Mouse (Mus musculus) CH12.LX (cell line): ENCODE measurements around the gene Srbd1. TPM values are rescaled to one million over a fixed set of nuclear protein-coding genes. Genes with fewer than 3 reads are reported as not detected.

ENCODE experiments used
- DNase-seq: peaks from one replicate; pipeline ENCODE4 v3.0.0-alpha.2; 2013; ENCODE audit errors: extremely low read depth
- H3K27ac ChIP-seq: 2 replicates; pipeline ENCODE4 v1.5.1; 2012; ENCODE audit warnings: low read depth, mild to moderate bottlenecking, control low read depth, moderate library complexity; ENCODE audit not compliant: insufficient read depth
- H3K27me3 ChIP-seq: replicated peaks from 2 replicates; pipeline ENCODE3; 2012; ENCODE audit warnings: inconsistent platforms
- H3K36me3 ChIP-seq, 2 experiments: replicated peaks in 1 of 2; 2 replicates each; pipeline versions ENCODE3 to v1.6.1; 2012; ENCODE audit warnings: inconsistent platforms in 1 of 2, low read length in 1 of 2, mild to moderate bottlenecking in 1 of 2, mixed read lengths in 1 of 2, moderate library complexity in 1 of 2; ENCODE audit not compliant: control insufficient read depth in 1 of 2, insufficient read depth in 1 of 2
- H3K4me1 ChIP-seq, 2 experiments: 2 replicates each; pipeline ENCODE4 v1.6.1; 2012; ENCODE audit warnings: inconsistent platforms in 1 of 2, moderate library complexity in 1 of 2; ENCODE audit not compliant: insufficient read depth in 2 of 2, control insufficient read depth in 1 of 2
- H3K4me2 ChIP-seq: 2 replicates; pipeline ENCODE4 v1.6.1; 2012; ENCODE audit warnings: low read depth, mild to moderate bottlenecking, control low read depth; ENCODE audit not compliant: poor library complexity, insufficient read depth, severe bottlenecking
- H3K4me3 ChIP-seq, 3 experiments: fragments of 150-350 bp in 1 of 3; sonication (generic) in 1 of 3; replicated peaks in 1 of 3; 2 replicates each; pipeline versions ENCODE3 to v1.5.1; 2011 to 2012; ENCODE audit warnings: low read depth in 2 of 3, low read length in 2 of 3, mild to moderate bottlenecking in 2 of 3, moderate library complexity in 2 of 3, control low read depth in 1 of 3, improper control_type of control experiment in 1 of 3, inconsistent platforms in 1 of 3, mixed read lengths in 1 of 3; ENCODE audit not compliant: poor library complexity in 1 of 3
- H3K79me2 ChIP-seq: replicated peaks from 2 replicates; pipeline ENCODE4 v1.6.1; 2012; ENCODE audit warnings: mild to moderate bottlenecking, moderate library complexity; ENCODE audit not compliant: control insufficient read depth, poor library complexity, insufficient read depth, severe bottlenecking; ENCODE audit errors: extremely low read depth
- H3K9ac ChIP-seq: 2 replicates; pipeline ENCODE4 v1.6.1; 2012; ENCODE audit warnings: low read depth, mild to moderate bottlenecking, control low read depth, moderate library complexity; ENCODE audit not compliant: insufficient read depth
- H3K9me3 ChIP-seq: replicated peaks from 2 replicates; pipeline ENCODE3; 2012; ENCODE audit warnings: low read length, inconsistent platforms, mixed read lengths
- CHD1 ChIP-seq: IDR thresholded peaks from 2 replicates; pipeline ENCODE4 v1.6.1; 2012; ENCODE audit warnings: low read depth, low read length, improper control_type of control experiment, inconsistent platforms
- CTCF ChIP-seq, 2 experiments: IDR thresholded peaks in 1 of 2; conservative IDR thresholded peaks in 1 of 2; 2 replicates each; pipeline ENCODE4 v1.5.1; 2011 to 2012; ENCODE audit warnings: low read depth in 2 of 2, low read length in 2 of 2, improper control_type of control experiment in 1 of 2, inconsistent platforms in 1 of 2, mild to moderate bottlenecking in 1 of 2, moderate library complexity in 1 of 2
- E2F4 ChIP-seq: IDR thresholded peaks from 2 replicates; pipeline ENCODE4 v1.6.1; 2011; ENCODE audit warnings: low read depth, low read length, improper control_type of control experiment; ENCODE audit not compliant: insufficient replicate concordance
- EP300 ChIP-seq: IDR thresholded peaks from 2 replicates; pipeline ENCODE4 v1.6.1; 2011; ENCODE audit warnings: low read length, improper control_type of control experiment
- ETS1 ChIP-seq: conservative IDR thresholded peaks from 2 replicates; pipeline ENCODE4 v1.6.1; 2012; ENCODE audit warnings: low read depth, mild to moderate bottlenecking, inconsistent platforms, low read length, improper control_type of control experiment, moderate library complexity
- IRF4 ChIP-seq: IDR thresholded peaks from 2 replicates; pipeline ENCODE4 v1.6.1; 2014; ENCODE audit warnings: low read depth, mild to moderate bottlenecking, inconsistent platforms, low read length, improper control_type of control experiment
- JUN ChIP-seq: IDR thresholded peaks from 2 replicates; pipeline ENCODE4 v1.6.1; 2011; ENCODE audit warnings: low read depth, mild to moderate bottlenecking, low read length, improper control_type of control experiment, moderate library complexity; ENCODE audit not compliant: insufficient read depth
- JUND ChIP-seq: conservative IDR thresholded peaks from 2 replicates; pipeline ENCODE4 v1.6.1; 2011; ENCODE audit warnings: low read depth, low read length, improper control_type of control experiment
- MAFK ChIP-seq: IDR thresholded peaks from 2 replicates; pipeline ENCODE4 v1.6.1; 2011; ENCODE audit warnings: low read length, improper control_type of control experiment; ENCODE audit not compliant: insufficient replicate concordance
- MAX ChIP-seq: IDR thresholded peaks from 2 replicates; pipeline ENCODE4 v1.6.1; 2011; ENCODE audit warnings: low read length, improper control_type of control experiment
- MEF2A ChIP-seq: IDR thresholded peaks from 2 replicates; pipeline ENCODE4 v1.6.1; 2014; ENCODE audit warnings: low read depth, mild to moderate bottlenecking, inconsistent platforms, low read length, improper control_type of control experiment, borderline replicate concordance
- MXI1 ChIP-seq: IDR thresholded peaks from 2 replicates; pipeline ENCODE4 v1.6.1; 2011; ENCODE audit warnings: mild to moderate bottlenecking, low read depth, low read length, improper control_type of control experiment
- MYC ChIP-seq: IDR thresholded peaks from 2 replicates; pipeline ENCODE4 v1.6.1; 2011; ENCODE audit warnings: low read depth, mild to moderate bottlenecking, improper control_type of control experiment, low read length
- PAX5 ChIP-seq: IDR thresholded peaks from 2 replicates; pipeline ENCODE4 v1.6.1; 2012; ENCODE audit warnings: low read length, inconsistent platforms, mixed read lengths
- POLR2A ChIP-seq: IDR thresholded peaks from 2 replicates; pipeline ENCODE4 v1.6.1; 2011; ENCODE audit warnings: low read depth, mild to moderate bottlenecking, improper control_type of control experiment, low read length
- POLR2AphosphoS2 ChIP-seq: IDR thresholded peaks from 2 replicates; pipeline ENCODE4 v1.6.1; 2011; ENCODE audit warnings: low read depth, low read length, improper control_type of control experiment
- RAD21 ChIP-seq: IDR thresholded peaks from 2 replicates; pipeline ENCODE4 v1.6.1; 2011; ENCODE audit warnings: low read depth, mild to moderate bottlenecking, low read length, improper control_type of control experiment, moderate library complexity
- RCOR1 ChIP-seq: conservative IDR thresholded peaks from 2 replicates; pipeline ENCODE4 v1.6.1; 2012; ENCODE audit warnings: low read depth, mild to moderate bottlenecking, inconsistent platforms, low read length, improper control_type of control experiment
- SMC3 ChIP-seq: IDR thresholded peaks from 2 replicates; pipeline ENCODE4 v1.6.1; 2011; ENCODE audit warnings: low read depth, low read length, improper control_type of control experiment
- TBP ChIP-seq: conservative IDR thresholded peaks from 2 replicates; pipeline ENCODE4 v1.6.1; 2011; ENCODE audit warnings: low read depth, low read length, improper control_type of control experiment
- USF2 ChIP-seq: conservative IDR thresholded peaks from 2 replicates; pipeline ENCODE4 v1.6.1; 2011; ENCODE audit warnings: low read depth, low read length, improper control_type of control experiment
- ZC3H11A ChIP-seq: IDR thresholded peaks from 2 replicates; pipeline ENCODE4 v1.6.1; 2012; ENCODE audit warnings: low read depth, mild to moderate bottlenecking, inconsistent platforms, low read length, improper control_type of control experiment
- ZKSCAN1 ChIP-seq: IDR thresholded peaks from 2 replicates; pipeline ENCODE4 v1.6.1; 2012; ENCODE audit warnings: low read depth, inconsistent platforms, low read length, improper control_type of control experiment, borderline replicate concordance
- ZMIZ1 ChIP-seq: IDR thresholded peaks from 2 replicates; pipeline ENCODE4 v1.6.1; 2012; ENCODE audit warnings: low read depth, mild to moderate bottlenecking, inconsistent platforms, low read length, improper control_type of control experiment
- ZNF384 ChIP-seq: IDR thresholded peaks from 2 replicates; pipeline ENCODE4 v1.6.1; 2012; ENCODE audit warnings: low read depth, low read length, improper control_type of control experiment, inconsistent platforms
- dilution Hi-C: fragments of 300-500 bp; cut with MboI; formaldehyde crosslinking; loops from 2 replicates; pipeline ENCODE4 v1.14.3; 2020; ENCODE audit warnings: low sequenced_read_pairs; ENCODE audit not compliant: extremely low pct_unique_long_range_greater_than_20kb, extremely low pct_ligation_motif_present
- in situ Hi-C: fragments of 300-500 bp; cut with MboI; formaldehyde crosslinking; loops from 3 replicates; pipeline ENCODE4 v1.14.3; 2019; ENCODE audit warnings: low sequenced_read_pairs, low pct_ligation_motif_present, low pct_unique_long_range_greater_than_20kb, mixed read lengths
- polyA plus RNA-seq: library from polyadenylated mRNA; unstranded; fragments of >175 nt; gene quantifications from 2 replicates; pipeline ENCODE4 v1.2.1, GENCODE M21; 2012; ENCODE audit warnings: low read depth; ENCODE audit not compliant: insufficient read length
- total RNA-seq, 2 experiments: library from RNA; depleted of rRNA; stranded (reverse); fragments of 300-350 nt in 1 of 2; fragments of >200 nt in 1 of 2; gene quantifications; 2 replicates each; pipeline ENCODE4 v1.2.3; 2012 to 2014

Gene Srbd1
- total and polyA plus RNA-seq, 3 experiments = 21.5 to 34.5 (median 24.8) TPM

GRCm38 (mm10) chr17:86060911-86061310 lies 84.1 kb downstream of the Srbd1 start:
- DNase-seq = peak; percentile 48
- no peak for TF ChIP-seq MEF2A
- no peak for TF ChIP-seq RAD21
- no peak for TF ChIP-seq PAX5
- no peak for TF ChIP-seq MXI1
- TF ChIP-seq POLR2A = no peak
- TF ChIP-seq TBP = 0 out of 2 replicates have a peak, but pooled peaks have one; percentile 32
- TF ChIP-seq JUND = no peak
- no peak for TF ChIP-seq CTCF (conservative IDR thresholded peaks at IDR 0.05 in 1 of 2, IDR thresholded peaks at IDR 0.05 in 1 of 2; ENCODE audit: low read depth in 2 of 2, low read length in 2 of 2)
- TF ChIP-seq USF2 = no peak
- TF ChIP-seq IRF4 = peak; percentile 41; the same call in 1 of the 2 replicates
- no peak for TF ChIP-seq E2F4
- no peak for TF ChIP-seq ZC3H11A
- no peak for TF ChIP-seq CHD1
- peak; percentile 47; the same call in 1 of the 2 replicates for TF ChIP-seq EP300
- TF ChIP-seq SMC3 = no peak
- TF ChIP-seq, all 38 proteins: peak for 3
- Histone ChIP-seq H3K4me3 (no peak overlapping the region), H3K9ac (no peak overlapping the region), H3K79me2 (0 out of 2 replicates have a peak, but pooled peaks cover 2% of the 10 kb centered on the region), H3K4me2 (no peak overlapping the region), H3K27me3 (no peaks in the 10 kb centered on the region), H3K36me3 (peaks cover 8 to 23% of the 10 kb centered on the region in 2 experiments), H3K4me1 (peaks cover 8 to 64% of the 10 kb centered on the region in 2 experiments), H3K9me3 (no peaks in the 10 kb centered on the region), H3K27ac (no peak overlapping the region)
- dilution Hi-C loops = no loop called here
- in situ Hi-C loops = no loop called here

DNA sequence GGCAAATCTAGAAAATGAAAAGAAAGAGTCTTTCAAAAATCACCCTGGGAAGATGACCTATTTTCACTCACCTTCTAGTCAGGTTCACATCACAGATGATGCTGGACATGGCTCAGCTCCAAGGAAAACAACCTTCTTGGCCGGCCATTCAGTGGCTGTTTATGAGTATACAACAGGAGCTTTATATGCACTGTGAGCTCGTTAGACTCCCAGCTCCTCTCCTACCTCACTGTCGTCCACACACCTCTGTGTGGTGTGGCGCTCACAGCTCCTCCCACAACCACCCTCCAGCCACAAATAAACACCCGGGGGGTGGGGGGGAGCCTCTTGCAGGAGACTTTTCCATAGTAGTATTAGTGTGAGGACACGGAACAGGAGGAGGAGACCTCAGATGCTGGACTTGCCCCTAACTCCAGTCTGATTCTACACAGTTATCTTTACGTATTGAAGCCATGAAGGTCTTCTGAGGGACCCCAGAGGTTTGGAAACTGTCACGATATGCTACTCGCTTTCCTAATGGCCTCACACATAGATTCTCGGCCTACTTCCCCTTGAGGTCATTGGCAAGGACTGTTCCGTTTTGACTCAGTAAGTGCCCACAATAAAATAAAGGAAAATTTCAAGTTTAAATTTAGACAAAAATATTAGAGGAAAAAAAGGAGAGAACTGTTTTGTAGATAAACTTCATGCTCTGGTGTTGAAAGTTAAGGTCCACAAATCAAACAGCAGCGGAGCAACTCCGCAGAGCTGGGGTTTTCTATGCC lies 104.6 kb downstream of the Srbd1 start:
- peaks cover 3 to 37% of the 10 kb centered on the region in 2 experiments for H3K36me3 ChIP-seq
- H3K27me3 ChIP-seq = no peaks in the 10 kb centered on the region
- H3K79me2 ChIP-seq = no peaks in the 10 kb centered on the region
- no peaks in the 10 kb centered on the region for H3K9me3 ChIP-seq
- no peak overlapping the region; the same call in 1 of the 2 replicates for H3K4me2 ChIP-seq
- dilution Hi-C loops (no loop called here), in situ Hi-C loops (no loop called here)
- H3K9ac ChIP-seq = no peak overlapping the region
- H3K27ac ChIP-seq = no peak overlapping the region
- H3K4me3 ChIP-seq = no peak overlapping the region
- peaks cover 7 to 41% of the 10 kb centered on the region in 2 experiments for H3K4me1 ChIP-seq
- DNase-seq = peak; percentile 27
- TF ChIP-seq CHD1 = no peak
- TF ChIP-seq ETS1 = peak; percentile 20; the same call in 1 of the 2 replicates
- TF ChIP-seq EP300 = 0 out of 2 replicates have a peak, but pooled peaks have one; percentile 22
- no peak for TF ChIP-seq MXI1
- no peak for TF ChIP-seq MAFK
- TF ChIP-seq POLR2A = no peak
- TF ChIP-seq JUN = no peak
- TF ChIP-seq ZKSCAN1 = no peak
- TF ChIP-seq ZMIZ1 = no peak
- TF ChIP-seq JUND = peak; percentile 73
- TF ChIP-seq IRF4 = peak; percentile 69
- no peak for TF ChIP-seq MEF2A
- TF ChIP-seq TBP = no peak
- no peak for TF ChIP-seq RCOR1
- no peak for TF ChIP-seq ZNF384
- TF ChIP-seq MYC = no peak
- no peak for TF ChIP-seq MAX
- no peak for TF ChIP-seq SMC3
- no peak for TF ChIP-seq RAD21
- TF ChIP-seq POLR2AphosphoS2 = no peak
